In the genomic region with DNA sequence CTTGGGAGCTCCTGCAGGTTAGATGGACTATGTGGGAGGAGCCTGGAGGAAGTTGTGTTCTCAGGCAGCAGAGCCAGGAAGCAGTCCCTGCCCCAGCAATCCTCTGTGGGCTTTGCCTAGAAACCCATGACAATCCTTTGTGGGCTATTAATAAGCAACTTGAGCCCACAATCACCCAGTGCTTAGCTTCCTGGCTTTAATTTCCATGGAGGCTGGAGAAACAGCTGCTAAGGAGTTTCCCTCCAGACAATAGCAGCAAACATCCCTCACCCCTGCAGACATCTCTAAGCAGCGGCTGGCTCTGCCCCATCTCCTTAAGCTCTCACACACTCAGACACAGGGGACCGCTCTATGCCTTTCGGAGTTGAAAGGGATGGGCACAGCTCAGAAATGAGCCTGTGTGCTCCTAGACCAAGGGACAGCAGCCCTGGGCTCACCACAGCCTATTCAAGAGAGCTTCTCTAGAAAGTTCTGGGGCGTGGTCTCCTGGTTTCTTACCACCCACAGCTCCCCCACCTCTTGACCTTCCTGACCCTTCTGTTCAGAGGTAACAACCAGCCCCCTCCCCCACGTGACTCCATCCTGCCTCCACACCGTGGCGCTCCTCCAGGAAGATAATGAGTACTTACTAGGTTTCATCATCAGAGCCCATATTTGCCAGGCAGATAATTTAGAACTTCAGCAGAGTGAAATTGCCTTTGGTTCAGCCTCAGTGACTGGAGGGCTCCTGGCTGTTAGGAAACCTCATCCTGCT, we compare ENCODE assay signal across 9 mouse cellular contexts.
DNase-seq lines count a peak whose midpoint lies in the region; ATAC-seq and TF ChIP-seq lines count a peak whose summit lies in the region.
"Had no signal": no experiment of that assay in that cellular context is flagged by ENCODE, and none has a peak within 500 bp of the region (broad histone marks: within the 10 kb centered on the region; RNA-seq: fewer than 3 reads in every experiment).

No protein-coding gene starts in this region.

- no peaks in the 10 kb centered on the region for H3K36me3 ChIP-seq in heart, embryonic 16.5 days (ENCODE audit: control insufficient read depth, insufficient read depth)
- H3K36me3 ChIP-seq in limb, embryonic 12.5 days, result no peaks in the 10 kb centered on the region

- in situ Hi-C loops in Patski (cut with MboI; ENCODE audit: low pct_unique_long_range_greater_than_20kb), result no loop called here

- H3K4me1 ChIP-seq in heart, embryonic 16.5 days (ENCODE audit: control insufficient read depth, insufficient read depth, low read length), result 0 out of 2 replicates have a peak, but pooled peaks cover 3% of the 10 kb centered on the region
- H3K4me1 ChIP-seq in limb, embryonic 12.5 days (replicated peaks), result peaks cover 38% of the 10 kb centered on the region

- POLR2A ChIA-PET in Patski (lab: Charles Lee), result no interaction called here

- H3K9me3 ChIP-seq in heart, embryonic 16.5 days (replicated peaks; ENCODE audit: control insufficient read depth, low read length), result peaks cover under 1% of the 10 kb centered on the region; the same call in 1 of the 2 replicates
- peaks cover 4% of the 10 kb centered on the region; the same call in 1 of the 2 replicates for H3K9me3 ChIP-seq in limb, embryonic 12.5 days

- DNase-seq in cerebellum, postnatal 10 days, result peak; percentile 32 to 34
- no peak for DNase-seq in cerebellum, postnatal 25 days
- peak; percentile 87 for DNase-seq in Patski (ENCODE audit: low read depth, low spot score)
- no peak for DNase-seq in cerebellum, adult 18-20 months
- no peak for DNase-seq in urinary bladder, postnatal 25 days (ENCODE audit: low spot score)
- DNase-seq in urinary bladder, postnatal 14 days (ENCODE audit: low spot score), result no peak

- H3K4me3 ChIP-seq in heart, embryonic 16.5 days (ENCODE audit: low read length), result no peak overlapping the region
- H3K4me3 ChIP-seq in limb, embryonic 12.5 days (replicated peaks), result no peak overlapping the region

- H3K27ac ChIP-seq in heart, embryonic 16.5 days (ENCODE audit: low read length), result peak overlapping the region; percentile 24
- no peak overlapping the region for H3K27ac ChIP-seq in limb, embryonic 12.5 days
- H3K27ac ChIP-seq: liver, embryonic 14.5 days had no signal

- H3K9ac ChIP-seq in heart, embryonic 16.5 days (ENCODE audit: low read length), result no peak overlapping the region
- H3K9ac ChIP-seq in limb, embryonic 12.5 days (replicated peaks), result no peak overlapping the region
- H3K9ac ChIP-seq: liver, embryonic 14.5 days had no signal

- no peak for TF ChIP-seq CTCF in Patski (IDR thresholded peaks at IDR 0.05)

- 22% methylated on average over 7 of the region's 7 CpGs for WGBS in heart, embryonic 16.5 days
- 7% methylated on average over 7 of the region's 7 CpGs for WGBS in limb, embryonic 12.5 days

- H3K4me2 ChIP-seq in heart, embryonic 16.5 days (ENCODE audit: low read depth, low read length), result no peak overlapping the region
- no peak overlapping the region for H3K4me2 ChIP-seq in limb, embryonic 12.5 days

- CTCF ChIA-PET in Patski (lab: Charles Lee), result interaction anchor here (0.8 kb wide), 2 partner anchors 11 to 324 kb away, joined by 3 read pairs; no protein-coding TSS in a partner anchor

- no peaks in the 10 kb centered on the region for H3K27me3 ChIP-seq in Patski
- peaks cover 10% of the 10 kb centered on the region for H3K27me3 ChIP-seq in heart, embryonic 16.5 days (ENCODE audit: control insufficient read depth, insufficient read depth, low read length)
- H3K27me3 ChIP-seq in limb, embryonic 12.5 days, result peaks cover 11% of the 10 kb centered on the region; the same call in 1 of the 2 replicates

- ATAC-seq in Patski, result peak; percentile 60
- peak; percentile 18; the same call in 1 of the 2 replicates for ATAC-seq in heart, embryonic 16.5 days (replicated peaks; ENCODE audit: extremely low read depth, insufficient read depth, low FRiP score)
- ATAC-seq in limb, embryonic 12.5 days (ENCODE audit: insufficient number of reproducible peaks, insufficient read depth, low FRiP score, low TSS enrichment, low read depth), result 0 out of 2 replicates have a peak, but pooled peaks have one; percentile 42

Comparison
In these comparisons a context has a peak if more than half of its experiments do, and no peak if none do; other contexts are left out.
1. DNase-seq: peak in cerebellum, postnatal 10 days (2 of 2) and Patski (single experiment); none in cerebellum, postnatal 25 days (0 of 2), cerebellum, adult 18-20 months (0 of 2), urinary bladder, postnatal 25 days (single experiment) and urinary bladder, postnatal 14 days (single experiment).
2. Peak in every context shown above with its lines, with median percentiles within 50 percentile points of each other: ATAC-seq.